Mouse (Mus musculus): ENCODE measurements around the gene Nbr1. TPM values are rescaled to one million over a fixed set of nuclear protein-coding genes. Genes with fewer than 3 reads are reported as not detected.

The Nbr1 gene
- polyA plus RNA-seq (2014; fragmentation: Nextera tagmentation; extraction: Ambion mirVana) = 30.8 and 63.9 TPM in 2 replicates

DNA sequence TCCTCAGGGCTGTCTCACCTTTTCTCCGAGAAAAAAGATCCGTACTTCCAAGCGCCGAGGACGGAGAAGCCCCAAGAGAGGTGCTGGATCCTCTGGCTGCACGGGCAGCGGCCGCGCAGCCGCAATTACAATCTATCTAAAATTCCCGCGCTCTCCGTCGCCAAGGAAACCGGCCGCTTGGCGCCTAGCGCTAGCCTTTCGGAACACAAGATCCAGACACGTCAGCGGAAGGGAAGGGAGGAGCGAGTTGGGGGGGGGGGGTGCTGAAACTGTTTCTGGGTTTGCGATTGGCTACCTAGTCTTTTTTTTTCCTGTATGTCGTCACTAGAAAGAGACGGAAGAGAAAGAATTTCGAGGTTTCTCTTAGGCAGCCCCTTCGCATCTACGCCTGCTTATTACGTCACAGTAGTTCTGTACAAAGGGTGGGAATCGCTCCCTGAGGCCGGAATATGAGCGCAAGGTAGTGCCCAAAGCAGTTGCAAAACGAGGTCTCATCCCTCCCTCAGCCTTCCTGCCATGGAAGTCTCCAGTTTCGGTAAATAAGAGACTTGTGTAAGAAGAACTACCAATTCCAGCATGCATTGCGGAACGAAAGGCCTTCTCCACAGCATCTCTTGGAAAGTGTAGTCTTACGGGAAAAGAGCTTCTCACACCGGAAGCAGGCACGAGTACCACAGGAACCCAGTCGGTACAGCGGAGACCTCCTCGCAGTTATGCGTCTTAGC, at the start of gene Nbr1, which contains the start of gene Brca1:
TSS of gene Nbr1 (plus strand) at position 399 of the 725 bp plus-strand sequence.
TSS of gene Brca1 (minus strand) at position 205 of the 725 bp plus-strand sequence.
- H3K4me2 ChIP-seq (replicated peaks; ENCODE audit: low read depth, low read length) = peak within 1 kb of the TSS; percentile 60
- H3K27ac ChIP-seq (ENCODE audit: low read depth, low read length) = peak within 1 kb of the TSS; percentile 94
- peak; percentile 83 for ATAC-seq (ENCODE audit: low FRiP score, low TSS enrichment)
- peaks cover 31% of the 10 kb centered on the region; the same call in 1 of the 2 replicates for H3K36me3 ChIP-seq (ENCODE audit: control insufficient read depth, insufficient read depth, low read length)
- under 1% methylated on average over 43 of the region's 43 CpGs for WGBS
- peaks cover 5% of the 10 kb centered on the region for H3K4me1 ChIP-seq (ENCODE audit: control insufficient read depth, insufficient read depth, low read length)
- H3K9ac ChIP-seq (ENCODE audit: low read depth, low read length) = peak within 1 kb of the TSS; percentile 80
- no peaks in the 10 kb centered on the region for H3K27me3 ChIP-seq (ENCODE audit: control insufficient read depth, insufficient read depth, low read length)
- H3K4me3 ChIP-seq (ENCODE audit: low read length) = peak within 1 kb of the TSS; percentile 92
- no peaks in the 10 kb centered on the region for H3K9me3 ChIP-seq (ENCODE audit: control insufficient read depth, low read length)

DNA sequence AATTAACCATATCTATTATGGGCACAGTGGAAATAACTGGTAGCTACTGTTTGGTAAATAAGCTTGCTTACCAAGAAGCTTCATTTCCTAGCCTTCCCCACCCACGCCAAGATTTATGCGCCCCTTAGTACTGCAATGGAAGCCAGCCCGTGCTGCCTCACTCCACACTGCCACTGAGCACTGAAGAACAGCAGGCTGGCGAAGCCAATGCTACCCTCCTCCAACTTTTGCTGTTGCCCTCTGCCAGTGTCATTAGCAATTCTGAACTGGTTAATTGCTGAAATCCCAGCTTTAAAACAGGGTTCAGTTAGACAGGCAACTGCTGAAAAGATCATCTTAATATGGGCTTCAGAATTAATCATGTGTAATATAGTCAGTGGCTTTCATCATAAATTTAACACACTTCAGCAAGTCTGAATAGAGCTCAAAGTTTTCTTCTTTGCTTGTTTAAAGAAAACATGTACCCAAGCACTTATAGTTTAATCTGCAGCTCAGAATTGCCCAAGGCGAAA, 45.6 kb upstream of the Nbr1 start:
- Histone ChIP-seq H3K27ac (ENCODE audit: low read depth, low read length) (no peak overlapping the region), H3K9ac (ENCODE audit: low read depth, low read length) (no peak overlapping the region), H3K4me3 (ENCODE audit: low read length) (no peak overlapping the region), H3K4me1 (ENCODE audit: control insufficient read depth, insufficient read depth, low read length) (no peaks in the 10 kb centered on the region), H3K36me3 (ENCODE audit: control insufficient read depth, insufficient read depth, low read length) (peaks cover 53% of the 10 kb centered on the region), H3K27me3 (ENCODE audit: control insufficient read depth, insufficient read depth, low read length) (no peaks in the 10 kb centered on the region), H3K9me3 (ENCODE audit: control insufficient read depth, low read length) (no peaks in the 10 kb centered on the region), H3K4me2 (replicated peaks; ENCODE audit: low read depth, low read length) (no peak overlapping the region)
- no peak for ATAC-seq (ENCODE audit: low FRiP score, low TSS enrichment)
- WGBS = 89% methylated on average over 5 of the region's 5 CpGs

DNA sequence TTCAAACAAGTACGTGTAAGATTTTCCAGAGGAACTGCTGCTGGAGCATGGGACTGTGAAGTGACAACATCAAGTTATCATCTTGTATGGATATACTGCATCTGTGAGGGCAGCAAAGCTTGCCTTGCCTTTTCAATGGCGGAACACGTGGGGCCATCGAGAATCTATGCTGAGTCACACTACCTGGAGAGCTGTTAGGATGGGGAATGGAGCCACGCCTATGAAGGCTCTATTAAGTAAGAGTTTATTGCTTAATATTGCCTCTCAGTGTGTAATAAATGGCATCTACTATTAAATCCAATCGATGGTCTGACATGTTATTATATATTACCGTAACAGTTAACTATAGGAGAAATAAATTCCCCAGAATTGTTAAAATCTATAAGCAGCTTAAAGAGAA, 44.9 kb upstream of the Nbr1 start:
- H3K9me3 ChIP-seq (ENCODE audit: control insufficient read depth, low read length) = no peaks in the 10 kb centered on the region
- WGBS = 96% methylated on average over 7 of the region's 7 CpGs
- H3K36me3 ChIP-seq (ENCODE audit: control insufficient read depth, insufficient read depth, low read length) = peaks cover 53% of the 10 kb centered on the region
- no peak overlapping the region for H3K9ac ChIP-seq (ENCODE audit: low read depth, low read length)
- ATAC-seq (ENCODE audit: low FRiP score, low TSS enrichment) = no peak
- H3K27ac ChIP-seq (ENCODE audit: low read depth, low read length) = no peak overlapping the region
- no peaks in the 10 kb centered on the region for H3K4me1 ChIP-seq (ENCODE audit: control insufficient read depth, insufficient read depth, low read length)
- no peak overlapping the region for H3K4me3 ChIP-seq (ENCODE audit: low read length)
- H3K27me3 ChIP-seq (ENCODE audit: control insufficient read depth, insufficient read depth, low read length) = no peaks in the 10 kb centered on the region
- H3K4me2 ChIP-seq (replicated peaks; ENCODE audit: low read depth, low read length) = no peak overlapping the region

DNA sequence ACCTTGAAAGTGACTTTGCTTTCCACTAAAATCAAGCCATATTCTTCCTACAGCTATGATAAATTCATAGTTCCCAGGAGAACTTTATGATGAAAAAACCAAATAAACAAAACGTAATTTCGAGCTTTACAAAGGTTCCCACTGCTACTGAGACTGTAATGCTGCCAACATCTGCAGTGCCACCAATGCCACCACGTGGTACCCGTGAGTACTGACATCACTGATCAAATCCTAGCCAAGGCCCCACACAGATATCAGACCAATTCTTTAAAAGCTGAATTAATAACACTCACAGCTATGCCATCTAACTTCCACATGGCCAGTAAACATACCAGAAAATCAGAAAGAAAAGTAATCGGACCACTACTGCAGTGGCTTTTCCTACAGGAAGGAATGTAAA, 33.0 kb upstream of the Nbr1 start:
- H3K4me1 ChIP-seq (ENCODE audit: control insufficient read depth, insufficient read depth, low read length) = no peaks in the 10 kb centered on the region
- H3K4me3 ChIP-seq (ENCODE audit: low read length) = no peak overlapping the region
- H3K27me3 ChIP-seq (ENCODE audit: control insufficient read depth, insufficient read depth, low read length) = no peaks in the 10 kb centered on the region
- whole genome bisulfite sequencing = 85% methylated on average over 5 of the region's 5 CpGs
- peaks cover 46% of the 10 kb centered on the region for H3K36me3 ChIP-seq (ENCODE audit: control insufficient read depth, insufficient read depth, low read length)
- no peaks in the 10 kb centered on the region for H3K9me3 ChIP-seq (ENCODE audit: control insufficient read depth, low read length)
- no peak overlapping the region for H3K27ac ChIP-seq (ENCODE audit: low read depth, low read length)
- H3K4me2 ChIP-seq (replicated peaks; ENCODE audit: low read depth, low read length) = no peak overlapping the region
- no peak overlapping the region for H3K9ac ChIP-seq (ENCODE audit: low read depth, low read length)
- ATAC-seq (ENCODE audit: low FRiP score, low TSS enrichment) = no peak

DNA sequence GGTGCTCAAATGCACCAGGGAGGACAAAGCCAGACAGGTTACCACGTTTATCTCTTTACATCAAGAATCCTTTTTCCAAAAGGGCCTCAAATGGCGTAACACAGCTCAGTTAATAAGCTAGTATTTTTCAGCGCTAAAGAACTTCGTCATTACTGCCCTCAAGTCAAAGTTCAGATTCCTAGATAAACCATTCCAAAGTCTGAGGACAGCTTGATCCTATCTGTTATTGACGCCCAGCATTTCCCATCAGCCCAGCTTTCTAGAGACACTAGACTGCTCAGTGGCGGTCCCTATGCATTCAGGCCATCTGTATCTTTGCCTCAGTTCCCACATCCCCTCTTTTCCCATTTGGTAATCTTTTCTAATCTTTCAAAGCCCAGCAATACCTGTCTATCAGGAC, 32.6 kb upstream of the Nbr1 start:
- WGBS = 83% methylated on average over 6 of the region's 6 CpGs

DNA sequence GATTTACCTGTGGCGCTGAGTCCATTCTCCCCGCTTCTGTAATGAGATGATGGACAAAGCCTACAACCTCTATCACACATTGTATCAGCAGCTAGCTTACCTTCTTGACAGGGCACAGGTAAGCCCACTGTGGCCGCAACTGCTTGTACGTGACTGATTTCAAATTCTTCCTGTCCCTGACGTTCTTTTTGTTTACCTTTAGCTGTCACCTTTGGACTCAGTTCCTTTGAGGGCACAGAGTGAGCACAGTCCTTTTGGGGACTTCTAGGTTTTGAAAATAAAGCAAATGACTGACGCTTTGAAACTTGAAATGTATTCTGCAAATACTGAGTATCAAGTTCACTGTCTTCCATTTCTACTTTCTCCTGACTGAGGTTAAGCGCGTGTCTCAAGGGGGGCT, 27.5 kb upstream of the Nbr1 start:
- ATAC-seq (ENCODE audit: low FRiP score, low TSS enrichment) = no peak
- Histone ChIP-seq H3K4me1 (ENCODE audit: control insufficient read depth, insufficient read depth, low read length) (no peaks in the 10 kb centered on the region), H3K36me3 (ENCODE audit: control insufficient read depth, insufficient read depth, low read length) (peaks cover 72% of the 10 kb centered on the region), H3K27me3 (ENCODE audit: control insufficient read depth, insufficient read depth, low read length) (no peaks in the 10 kb centered on the region), H3K27ac (ENCODE audit: low read depth, low read length) (no peak overlapping the region), H3K9ac (ENCODE audit: low read depth, low read length) (no peak overlapping the region), H3K9me3 (ENCODE audit: control insufficient read depth, low read length) (no peaks in the 10 kb centered on the region), H3K4me3 (ENCODE audit: low read length) (no peak overlapping the region), H3K4me2 (replicated peaks; ENCODE audit: low read depth, low read length) (no peak overlapping the region)
- 91% methylated on average over 8 of the region's 8 CpGs for WGBS

More for the DNA sequence above, 32.6 kb upstream of the Nbr1 start:
- Histone ChIP-seq H3K9me3 (ENCODE audit: control insufficient read depth, low read length) (no peaks in the 10 kb centered on the region), H3K4me2 (replicated peaks; ENCODE audit: low read depth, low read length) (no peak overlapping the region), H3K4me3 (ENCODE audit: low read length) (no peak overlapping the region), H3K9ac (ENCODE audit: low read depth, low read length) (no peak overlapping the region), H3K4me1 (ENCODE audit: control insufficient read depth, insufficient read depth, low read length) (no peaks in the 10 kb centered on the region), H3K27ac (ENCODE audit: low read depth, low read length) (no peak overlapping the region), H3K36me3 (ENCODE audit: control insufficient read depth, insufficient read depth, low read length) (peaks cover 46% of the 10 kb centered on the region), H3K27me3 (ENCODE audit: control insufficient read depth, insufficient read depth, low read length) (no peaks in the 10 kb centered on the region)
- ATAC-seq (ENCODE audit: low FRiP score, low TSS enrichment) = no peak

DNA sequence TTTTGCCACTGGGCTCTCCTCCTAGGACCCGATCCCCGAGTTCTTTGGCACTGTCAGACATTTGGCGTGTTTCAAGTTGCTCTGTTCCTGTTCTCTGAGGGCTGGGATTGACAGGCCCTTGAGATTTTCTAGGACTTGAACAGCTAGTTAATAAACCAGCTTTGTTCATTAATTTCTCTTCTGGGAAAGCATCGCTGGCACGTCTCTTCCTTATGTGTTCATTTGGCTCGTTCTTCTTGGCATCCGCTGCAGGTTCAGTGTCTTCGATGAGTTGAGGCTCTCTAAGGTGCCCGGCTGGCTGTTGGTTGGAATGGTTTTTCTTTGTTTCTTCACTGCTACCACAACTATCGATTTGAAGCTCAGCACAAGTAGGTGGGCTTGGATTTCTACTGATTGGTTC, 26.9 kb upstream of the Nbr1 start:
- no peak overlapping the region for H3K27ac ChIP-seq (ENCODE audit: low read depth, low read length)
- H3K9me3 ChIP-seq (ENCODE audit: control insufficient read depth, low read length) = no peaks in the 10 kb centered on the region
- H3K27me3 ChIP-seq (ENCODE audit: control insufficient read depth, insufficient read depth, low read length) = no peaks in the 10 kb centered on the region
- no peak overlapping the region for H3K4me2 ChIP-seq (replicated peaks; ENCODE audit: low read depth, low read length)
- H3K4me1 ChIP-seq (ENCODE audit: control insufficient read depth, insufficient read depth, low read length) = no peaks in the 10 kb centered on the region
- ATAC-seq (ENCODE audit: low FRiP score, low TSS enrichment) = no peak
- H3K9ac ChIP-seq (ENCODE audit: low read depth, low read length) = no peak overlapping the region
- WGBS = 95% methylated on average over 10 of the region's 10 CpGs
- peaks cover 71% of the 10 kb centered on the region for H3K36me3 ChIP-seq (ENCODE audit: control insufficient read depth, insufficient read depth, low read length)
- no peak overlapping the region for H3K4me3 ChIP-seq (ENCODE audit: low read length)

DNA sequence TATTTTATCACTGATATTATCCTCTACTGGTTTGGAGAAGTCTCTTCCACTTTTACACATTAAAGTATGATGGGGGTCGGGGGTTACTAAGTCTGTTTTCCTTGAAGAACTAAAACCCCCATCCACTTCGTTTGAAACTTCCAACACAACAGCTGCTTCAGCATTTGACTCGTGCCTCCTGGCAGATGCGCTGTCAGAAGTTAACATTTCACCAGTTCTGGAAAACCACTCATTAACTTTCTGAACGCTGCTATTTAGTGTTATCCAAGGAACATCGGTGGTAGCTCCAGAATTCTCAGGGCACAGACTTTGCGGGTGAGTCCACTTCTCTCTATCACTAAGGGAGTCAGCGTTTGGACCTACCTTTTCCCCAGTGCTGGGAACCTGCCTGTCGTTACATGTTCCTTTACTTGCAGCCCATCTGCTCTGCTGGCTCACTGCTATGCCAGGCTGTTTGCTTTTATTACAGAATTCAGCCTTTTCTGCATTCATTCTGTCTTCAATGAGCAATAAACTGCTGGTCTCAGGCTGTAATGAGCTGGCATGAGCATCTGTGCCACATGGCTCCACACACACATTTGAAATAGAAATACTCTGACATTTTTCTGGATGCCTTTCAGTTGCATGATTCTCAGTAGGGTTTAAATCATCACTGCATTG, 25.9 kb upstream of the Nbr1 start:
- Histone ChIP-seq H3K9ac (ENCODE audit: low read depth, low read length) (no peak overlapping the region), H3K27ac (ENCODE audit: low read depth, low read length) (no peak overlapping the region), H3K36me3 (ENCODE audit: control insufficient read depth, insufficient read depth, low read length) (peaks cover 75% of the 10 kb centered on the region), H3K4me3 (ENCODE audit: low read length) (no peak overlapping the region), H3K4me2 (replicated peaks; ENCODE audit: low read depth, low read length) (no peak overlapping the region), H3K9me3 (ENCODE audit: control insufficient read depth, low read length) (no peaks in the 10 kb centered on the region), H3K4me1 (ENCODE audit: control insufficient read depth, insufficient read depth, low read length) (no peaks in the 10 kb centered on the region), H3K27me3 (ENCODE audit: control insufficient read depth, insufficient read depth, low read length) (no peaks in the 10 kb centered on the region)
- 94% methylated on average over 9 of the region's 9 CpGs for WGBS
- ATAC-seq (ENCODE audit: low FRiP score, low TSS enrichment) = no peak

DNA sequence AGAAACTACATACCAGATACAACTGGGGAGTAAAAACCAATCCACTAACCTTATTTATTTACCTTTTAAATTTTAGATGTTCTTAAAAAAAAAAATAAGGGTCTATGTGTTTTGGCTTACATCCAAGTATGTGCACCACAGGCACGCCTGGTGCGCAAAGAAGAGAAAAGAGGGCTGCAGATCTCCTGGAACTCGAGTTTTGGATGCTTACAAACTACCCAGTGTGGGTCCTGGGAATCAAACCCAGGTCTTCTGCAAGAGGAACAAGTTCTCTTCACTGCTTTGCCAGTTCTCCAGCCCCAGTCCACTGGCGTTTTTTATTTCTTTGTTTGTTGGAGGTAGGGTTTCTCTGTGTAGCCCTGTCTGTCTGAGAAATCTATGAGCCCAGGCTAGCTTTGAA, 25.3 kb upstream of the Nbr1 start:
- H3K27ac ChIP-seq (ENCODE audit: low read depth, low read length) = no peak overlapping the region
- no peaks in the 10 kb centered on the region for H3K4me1 ChIP-seq (ENCODE audit: control insufficient read depth, insufficient read depth, low read length)
- H3K4me3 ChIP-seq (ENCODE audit: low read length) = no peak overlapping the region
- WGBS = 84% methylated on average over 4 of the region's 4 CpGs
- ATAC-seq (ENCODE audit: low FRiP score, low TSS enrichment) = no peak
- no peak overlapping the region for H3K9ac ChIP-seq (ENCODE audit: low read depth, low read length)
- H3K4me2 ChIP-seq (replicated peaks; ENCODE audit: low read depth, low read length) = no peak overlapping the region
- H3K27me3 ChIP-seq (ENCODE audit: control insufficient read depth, insufficient read depth, low read length) = no peaks in the 10 kb centered on the region
- peaks cover 81% of the 10 kb centered on the region for H3K36me3 ChIP-seq (ENCODE audit: control insufficient read depth, insufficient read depth, low read length)
- no peaks in the 10 kb centered on the region for H3K9me3 ChIP-seq (ENCODE audit: control insufficient read depth, low read length)
